Mouse (Mus musculus) embryonic facial prominence, embryonic 14.5 days (tissue): ENCODE data around the gene Fndc3a. TPM values are rescaled to one million over a fixed set of nuclear protein-coding genes. Genes with fewer than 3 reads are reported as not detected.

ENCODE experiments used
- ATAC-seq: fragments of 200-750 bp; cut with Nextera tagmentation; 2 replicates; pipeline ENCODE4 v1.8.0; 2017; ENCODE audit warnings: low read depth, moderate number of reproducible peaks, moderate TSS enrichment
- DNase-seq: peaks from one replicate; pipeline ENCODE4 v3.0.0-alpha.2; 2015; ENCODE audit warnings: low spot score
- H3K27ac ChIP-seq: fragments of 300-500 bp; sonication (generic); replicated peaks from 2 replicates; pipeline ENCODE4 v1.5.1; 2014; ENCODE audit warnings: low read depth, mild to moderate bottlenecking, low read length, moderate library complexity
- H3K27me3 ChIP-seq: fragments of 300-500 bp; sonication (generic); replicated peaks from 2 replicates; pipeline ENCODE4 v1.6.1; 2014; ENCODE audit warnings: low read length; ENCODE audit not compliant: control insufficient read depth, insufficient read depth
- H3K36me3 ChIP-seq: fragments of 300-500 bp; sonication (generic); 2 replicates; pipeline ENCODE4 v1.6.1; 2014; ENCODE audit warnings: low read length, mixed read lengths; ENCODE audit not compliant: control insufficient read depth, insufficient read depth
- H3K4me1 ChIP-seq: fragments of 300-500 bp; sonication (generic); 2 replicates; pipeline ENCODE4 v1.6.1; 2014; ENCODE audit warnings: antibody characterized with exemption, low read length; ENCODE audit not compliant: control insufficient read depth, insufficient read depth
- H3K4me2 ChIP-seq: fragments of 300-500 bp; sonication (generic); 2 replicates; pipeline ENCODE4 v1.6.1; 2014; ENCODE audit warnings: low read depth, mild to moderate bottlenecking, low read length, moderate library complexity, mixed read lengths
- H3K4me3 ChIP-seq: fragments of 300-500 bp; sonication (generic); 2 replicates; pipeline ENCODE4 v1.5.1; 2014; ENCODE audit warnings: low read depth, mild to moderate bottlenecking, low read length
- H3K9ac ChIP-seq: fragments of 300-500 bp; sonication (generic); 2 replicates; pipeline ENCODE4 v1.6.1; 2014; ENCODE audit warnings: low read depth, mild to moderate bottlenecking, low read length, moderate library complexity, mixed read lengths
- H3K9me3 ChIP-seq: fragments of 300-500 bp; sonication (generic); 2 replicates; pipeline ENCODE4 v1.6.1; 2016; ENCODE audit warnings: low read length; ENCODE audit not compliant: control insufficient read depth
- WGBS: fragments of 180-500 bp; shearing (Covaris S2); extraction: QIAGEN DNeasy Blood & Tissue Kit; methylation state at CpG from one replicate; pipeline ENCODE4 v1.1.7; 2014; 5-methylcytosine and 5-hydroxymethylcytosine counted together
- polyA plus RNA-seq: library from polyadenylated mRNA; unstranded; fragments of >200 nt; fragmentation: Nextera tagmentation; extraction: Ambion mirVana; gene quantifications from 2 replicates; pipeline ENCODE4 v1.2.1, GENCODE M21; 2014

Fndc3a gene
- polyA plus RNA-seq, 1 experiment from 2014 or later, result 31.3 TPM

DNA sequence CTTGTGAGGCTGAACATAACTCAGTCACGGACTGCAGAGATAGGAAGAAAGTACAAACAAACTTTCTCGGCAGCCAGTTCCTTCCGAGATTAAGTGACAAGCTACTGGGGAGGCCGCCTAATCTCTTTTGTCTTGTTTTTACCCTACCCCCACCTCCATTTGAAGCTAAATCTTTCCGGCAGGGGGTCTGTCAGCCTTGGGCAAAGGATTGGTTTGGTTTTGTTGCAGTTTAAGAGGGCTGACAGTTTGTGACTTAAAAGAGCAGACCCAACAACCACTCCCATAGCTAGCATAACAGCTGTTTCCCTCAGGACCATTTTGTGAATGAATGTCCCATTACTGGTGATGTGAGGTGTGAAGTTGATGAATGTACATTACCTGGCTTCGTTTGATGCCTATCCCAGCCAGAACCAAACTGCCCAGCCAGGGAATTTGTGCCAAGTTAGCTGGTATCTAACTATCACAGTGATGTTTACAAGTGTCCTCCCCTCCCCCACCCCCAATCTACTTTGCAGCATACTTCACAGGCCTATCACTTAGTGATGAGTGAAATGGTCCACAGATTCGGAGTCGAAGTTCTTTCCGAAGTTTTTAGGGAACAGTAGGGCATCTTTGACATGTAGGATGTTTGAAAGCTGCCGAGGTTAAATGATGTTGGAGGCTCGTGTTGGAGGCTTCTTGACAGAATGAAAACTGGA lies 202.9 kb downstream of the Fndc3a start:
- H3K9ac ChIP-seq, result peak overlapping the region; percentile 30
- 16% methylated on average over 11 of the region's 11 CpGs for WGBS
- H3K9me3 ChIP-seq, result no peaks in the 10 kb centered on the region
- H3K4me2 ChIP-seq, result peak overlapping the region; percentile 66
- DNase-seq (peak; percentile 9), ATAC-seq (no peak)
- peak overlapping the region; percentile 37 for H3K4me3 ChIP-seq
- H3K4me1 ChIP-seq, result 0 out of 2 replicates have a peak, but pooled peaks cover 3% of the 10 kb centered on the region
- no peaks in the 10 kb centered on the region for H3K27me3 ChIP-seq
- no peaks in the 10 kb centered on the region for H3K36me3 ChIP-seq
- H3K27ac ChIP-seq, result no peak overlapping the region

GRCm38 (mm10) chr14:72506018-72506722 lies 203.6 kb downstream of the Fndc3a start:
- Histone ChIP-seq H3K9ac (peak overlapping the region; percentile 30), H3K36me3 (no peaks in the 10 kb centered on the region), H3K4me2 (peak overlapping the region; percentile 66), H3K9me3 (no peaks in the 10 kb centered on the region), H3K27me3 (no peaks in the 10 kb centered on the region), H3K27ac (no peak overlapping the region), H3K4me3 (peak overlapping the region; percentile 37), H3K4me1 (0 out of 2 replicates have a peak, but pooled peaks cover 3% of the 10 kb centered on the region)
- peak; percentile 72 for ATAC-seq
- WGBS, result 12% methylated on average over 12 of the region's 12 CpGs
- peak; percentile 55 for DNase-seq

GRCm38 (mm10) chr14:72504985-72505384 lies 204.8 kb downstream of the Fndc3a start:
- Histone ChIP-seq H3K4me3 (no peak overlapping the region), H3K36me3 (no peaks in the 10 kb centered on the region), H3K27ac (no peak overlapping the region), H3K4me1 (0 out of 2 replicates have a peak, but pooled peaks cover 3% of the 10 kb centered on the region), H3K4me2 (no peak overlapping the region), H3K27me3 (no peaks in the 10 kb centered on the region), H3K9me3 (no peaks in the 10 kb centered on the region), H3K9ac (no peak overlapping the region)
- ATAC-seq (no peak), DNase-seq (no peak)
- 85% methylated on average over 1 of the region's 1 CpGs for WGBS

DNA sequence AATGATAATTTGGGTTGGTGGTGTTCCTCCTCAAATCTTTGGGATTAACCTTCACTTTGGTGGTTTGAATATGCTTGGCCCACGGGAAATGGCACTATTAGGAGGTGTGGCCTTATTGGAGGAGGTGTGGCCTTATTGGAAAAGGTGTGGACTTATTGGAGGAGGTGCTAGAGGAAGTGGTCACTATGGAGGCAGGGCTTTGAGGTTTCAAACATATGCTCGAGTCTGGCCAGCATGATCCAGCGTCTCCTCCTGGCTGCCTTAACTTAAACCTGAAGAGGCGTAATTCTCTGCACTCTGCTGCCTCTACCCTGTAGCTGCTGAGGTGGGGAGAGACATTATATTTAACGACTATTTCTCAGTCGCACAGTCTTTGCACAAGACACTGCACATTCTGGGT lies 206.6 kb downstream of the Fndc3a start:
- ATAC-seq, result no peak
- no peak overlapping the region for H3K9ac ChIP-seq
- H3K9me3 ChIP-seq, result no peaks in the 10 kb centered on the region
- H3K27me3 ChIP-seq, result no peaks in the 10 kb centered on the region
- no peaks in the 10 kb centered on the region for H3K36me3 ChIP-seq
- 50% methylated on average over 6 of the region's 6 CpGs for WGBS
- H3K4me1 ChIP-seq, result 0 out of 2 replicates have a peak, but pooled peaks cover 3% of the 10 kb centered on the region
- H3K27ac ChIP-seq, result no peak overlapping the region
- no peak overlapping the region for H3K4me2 ChIP-seq
- DNase-seq, result no peak
- no peak overlapping the region for H3K4me3 ChIP-seq

DNA sequence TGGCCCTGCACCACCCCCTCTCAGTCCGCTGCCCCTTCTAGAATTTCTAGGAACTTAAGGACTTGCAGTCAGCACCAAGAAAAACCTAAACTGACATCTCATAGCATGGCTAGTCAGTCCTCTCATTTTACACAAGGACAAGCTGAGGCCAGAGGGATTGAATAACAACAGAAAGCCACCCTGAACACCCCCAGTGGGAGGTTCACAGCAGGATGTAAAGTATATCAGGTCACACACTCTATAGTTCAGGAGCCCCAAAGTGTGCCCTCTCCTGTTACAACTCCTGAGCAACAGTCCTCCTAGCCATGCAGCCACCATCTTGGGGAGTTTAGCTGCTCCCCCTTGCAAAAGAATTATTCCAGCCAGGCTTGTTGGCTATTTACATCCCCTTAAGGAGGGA lies 216.0 kb downstream of the Fndc3a start:
- WGBS, result 57% methylated on average over 1 of the region's 1 CpGs

GRCm38 (mm10) chr14:72491738-72492137 lies 218.1 kb downstream of the Fndc3a start, which contains the start of gene Gm9195:
Gene Gm9195 (minus strand): TSS chr14:72491838.
- no peak within 1 kb of the TSS for H3K4me2 ChIP-seq
- H3K4me3 ChIP-seq, result no peak within 1 kb of the TSS
- H3K27me3 ChIP-seq, result no peaks in the 10 kb centered on the region
- H3K9ac ChIP-seq, result no peak within 1 kb of the TSS
- DNase-seq (no peak), ATAC-seq (no peak)
- no peaks in the 10 kb centered on the region for H3K4me1 ChIP-seq
- WGBS, result 81% methylated on average over 5 of the region's 5 CpGs
- H3K36me3 ChIP-seq, result no peaks in the 10 kb centered on the region
- H3K9me3 ChIP-seq, result no peaks in the 10 kb centered on the region
- no peak within 1 kb of the TSS for H3K27ac ChIP-seq

More for the DNA sequence above, 216.0 kb downstream of the Fndc3a start:
- H3K36me3 ChIP-seq, result no peaks in the 10 kb centered on the region
- no peak for DNase-seq
- H3K4me2 ChIP-seq, result no peak overlapping the region
- no peak overlapping the region for H3K9ac ChIP-seq
- H3K27ac ChIP-seq, result no peak overlapping the region
- H3K27me3 ChIP-seq, result no peaks in the 10 kb centered on the region
- no peaks in the 10 kb centered on the region for H3K4me1 ChIP-seq
- ATAC-seq, result 0 out of 2 replicates have a peak, but pooled peaks have one; percentile 57
- no peaks in the 10 kb centered on the region for H3K9me3 ChIP-seq
- no peak overlapping the region for H3K4me3 ChIP-seq

GRCm38 (mm10) chr14:72490367-72490766 lies 219.4 kb downstream of the Fndc3a start:
- Histone ChIP-seq H3K27me3 (no peaks in the 10 kb centered on the region), H3K4me1 (no peaks in the 10 kb centered on the region), H3K4me3 (no peak overlapping the region), H3K27ac (no peak overlapping the region), H3K36me3 (no peaks in the 10 kb centered on the region), H3K9ac (no peak overlapping the region), H3K9me3 (no peaks in the 10 kb centered on the region), H3K4me2 (no peak overlapping the region)
- WGBS, result 90% methylated on average over 3 of the region's 3 CpGs
- DNase-seq (no peak), ATAC-seq (no peak)
